Mouse (Mus musculus): ENCODE measurements around the gene Ankrd44. TPM values are rescaled to one million over a fixed set of nuclear protein-coding genes. Genes with fewer than 3 reads are reported as not detected.

Gene Ankrd44
- polyA plus RNA-seq, 1 experiment: 7.1 TPM

DNA sequence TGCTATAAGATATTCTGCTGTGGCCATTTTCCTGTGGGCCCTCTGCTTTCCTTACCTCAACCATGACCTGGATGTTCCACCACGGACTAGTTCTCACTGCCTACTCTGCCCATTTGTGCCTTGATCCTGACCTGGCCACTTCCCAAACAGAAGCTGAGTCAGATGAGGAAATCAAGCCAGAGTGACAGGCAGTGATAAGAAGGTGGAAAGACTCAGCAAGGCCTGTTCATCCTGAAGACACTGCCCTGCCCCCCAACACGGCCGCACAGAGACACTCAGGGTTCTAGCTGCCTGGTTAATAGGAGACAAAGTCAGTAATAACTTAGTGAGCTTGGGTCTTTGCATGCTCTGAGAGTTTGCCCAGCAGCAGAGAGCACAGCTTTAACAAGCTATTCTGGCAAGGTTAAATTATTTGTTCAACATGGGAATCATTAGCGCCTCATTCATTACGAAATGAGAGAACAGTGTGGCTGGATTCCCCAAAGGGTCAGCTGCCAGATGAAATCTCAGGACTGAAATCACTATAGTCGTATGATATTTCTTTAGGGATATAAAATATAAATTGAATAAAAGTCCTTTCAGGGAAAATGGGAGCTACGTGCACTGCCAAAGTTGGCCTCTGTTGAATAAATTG is 136.7 kb downstream of the Ankrd44 start:
- 79% methylated on average over 7 of the region's 7 CpGs for WGBS
- no peak for DNase-seq (ENCODE audit: low read depth, low spot score)

DNA sequence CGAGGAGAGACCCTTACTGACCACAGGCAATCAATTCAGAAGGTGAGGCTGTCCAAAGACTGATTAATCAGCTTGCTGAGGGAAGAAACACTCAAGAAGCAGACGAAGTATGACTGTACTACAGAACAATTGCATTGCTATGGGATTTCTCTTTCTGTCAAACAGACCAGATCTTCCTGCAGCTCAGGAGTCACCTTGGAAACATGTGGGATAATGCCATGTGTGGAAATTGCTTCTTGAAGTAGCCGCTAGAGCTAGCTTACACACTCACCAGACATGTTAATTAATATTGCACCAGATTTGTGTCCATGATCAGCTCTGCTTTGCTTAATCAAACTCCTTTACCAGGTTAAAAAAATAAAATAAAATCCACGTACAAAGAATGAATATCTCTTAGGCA is 137.8 kb downstream of the Ankrd44 start:
- DNase-seq (ENCODE audit: low read depth, low spot score): no peak
- 85% methylated on average over 4 of the region's 4 CpGs for WGBS

DNA sequence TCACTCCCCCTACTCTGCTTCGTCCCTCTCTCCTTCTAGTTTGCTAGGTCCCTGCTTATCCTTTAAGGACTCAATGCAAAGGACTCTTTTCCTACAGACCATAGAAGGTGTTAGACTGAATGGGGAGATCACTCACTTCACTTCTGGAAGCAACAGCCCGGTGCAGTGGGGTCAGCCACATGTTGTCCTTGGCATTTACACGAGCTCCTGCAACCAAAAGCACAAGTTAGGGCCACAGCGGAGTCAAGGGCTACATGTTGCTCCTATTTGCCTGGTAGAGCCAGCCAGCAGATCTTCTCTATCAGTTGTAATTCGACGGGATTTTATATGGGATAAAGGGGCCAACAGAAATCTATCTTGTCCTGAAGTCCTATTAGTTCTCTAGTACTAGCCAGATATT is 148.0 kb downstream of the Ankrd44 start:
- no peak for DNase-seq (ENCODE audit: low read depth, low spot score)
- WGBS: 95% methylated on average over 6 of the region's 6 CpGs

DNA sequence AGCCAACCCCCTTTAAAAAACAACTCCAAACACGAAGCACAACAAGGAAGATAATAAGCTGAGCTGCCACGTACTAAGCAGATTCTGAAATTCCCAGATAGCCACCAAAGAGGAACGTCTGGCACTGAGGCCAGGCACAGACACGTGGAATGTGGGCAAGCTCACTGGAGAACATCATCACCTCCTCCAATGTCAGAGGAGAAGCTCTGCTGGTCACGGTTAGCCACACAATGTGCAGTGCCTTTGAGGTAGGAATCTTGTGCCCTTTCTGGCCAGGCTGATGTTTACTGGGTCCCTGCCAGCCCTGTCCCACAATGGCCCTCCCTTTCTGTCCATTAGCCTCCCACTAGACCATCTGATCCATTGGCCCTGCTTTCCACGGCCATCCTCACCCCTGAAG is 149.1 kb downstream of the Ankrd44 start:
- WGBS: 69% methylated on average over 6 of the region's 6 CpGs

DNA sequence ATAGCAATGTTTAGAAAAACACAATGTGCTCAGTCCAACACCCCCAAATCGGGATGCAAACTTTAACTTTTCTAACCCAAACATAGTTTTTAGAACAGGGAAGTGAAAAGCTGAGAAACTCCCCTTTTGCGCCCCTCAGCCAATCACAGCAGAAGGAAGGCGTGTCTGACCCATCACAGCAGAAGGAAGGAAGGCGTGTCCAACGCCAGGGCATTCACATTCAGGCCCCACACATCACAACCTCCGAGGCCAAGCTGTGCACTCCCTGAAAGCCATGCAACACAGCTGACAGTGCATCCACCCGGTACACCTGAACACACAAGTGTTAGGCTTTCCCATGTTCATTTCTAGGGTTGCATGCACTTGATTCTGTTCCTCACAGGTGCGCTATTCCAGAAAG is 150.1 kb downstream of the Ankrd44 start:
- WGBS: 63% methylated on average over 8 of the region's 8 CpGs
- DNase-seq (ENCODE audit: low read depth, low spot score): no peak

More for the DNA sequence above, 149.1 kb downstream of the Ankrd44 start:
- no peak for DNase-seq (ENCODE audit: low read depth, low spot score)

DNA sequence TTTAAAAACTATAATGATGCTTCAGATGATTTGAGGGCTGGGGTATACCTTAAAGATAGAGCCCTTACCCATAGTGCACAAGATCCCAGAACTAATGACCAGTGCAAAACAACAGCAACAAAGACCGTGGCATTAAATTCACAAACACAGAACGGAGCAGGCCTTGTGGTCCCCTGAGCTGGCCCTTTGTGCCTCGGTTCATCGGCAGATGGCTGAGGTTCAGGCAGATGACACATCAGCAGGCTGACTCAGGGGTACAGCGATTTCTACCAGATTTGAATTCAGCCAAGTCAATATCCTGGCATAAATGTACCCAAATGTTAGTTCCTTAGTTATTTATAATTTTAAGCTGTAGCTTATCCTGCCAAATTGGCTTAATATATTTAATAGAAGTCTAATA is 153.3 kb downstream of the Ankrd44 start:
- DNase-seq (ENCODE audit: low read depth, low spot score): no peak
- WGBS: 89% methylated on average over 5 of the region's 5 CpGs

DNA sequence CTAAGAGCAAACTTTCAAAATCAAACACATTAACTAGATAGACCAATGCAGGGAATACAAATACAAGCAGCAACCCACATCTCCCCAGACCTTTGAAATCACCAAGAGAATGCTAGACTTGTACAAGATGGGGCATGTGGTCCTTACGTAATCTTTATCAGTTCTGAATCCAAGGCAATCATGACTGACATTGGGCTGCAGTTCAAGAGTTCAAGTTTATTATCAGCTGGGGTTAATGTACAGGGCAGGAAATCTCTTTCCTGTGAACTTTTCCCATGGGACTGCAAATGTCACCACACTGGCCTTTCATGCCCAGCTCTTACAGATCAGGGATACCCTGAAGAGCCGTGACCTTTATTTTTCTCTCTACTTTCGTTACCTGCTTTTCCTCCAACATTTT is 154.7 kb downstream of the Ankrd44 start:
- WGBS: 93% methylated on average over 3 of the region's 3 CpGs
- no peak for DNase-seq (ENCODE audit: low read depth, low spot score)

DNA sequence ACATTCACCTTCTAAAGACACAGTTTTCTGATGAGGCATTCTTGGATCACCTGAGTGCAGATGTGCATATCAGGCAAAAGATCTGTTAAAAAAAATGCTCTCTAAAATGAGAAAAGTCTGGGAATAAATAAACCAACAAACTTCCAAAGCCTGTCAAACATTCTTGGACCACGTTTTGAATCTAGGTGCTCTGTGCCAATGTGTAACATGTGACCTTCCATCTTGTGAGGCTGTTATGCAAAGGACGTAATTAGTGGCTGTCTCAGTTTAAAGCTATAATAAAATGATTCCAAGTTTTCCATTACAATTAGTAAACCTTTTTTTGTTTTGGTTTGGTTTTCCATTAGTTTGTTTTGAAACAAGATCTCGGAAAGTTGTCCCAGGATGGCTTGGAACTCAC is 159.0 kb downstream of the Ankrd44 start:
- WGBS: 78% methylated on average over 3 of the region's 3 CpGs
- no peak for DNase-seq (ENCODE audit: low read depth, low spot score)

DNA sequence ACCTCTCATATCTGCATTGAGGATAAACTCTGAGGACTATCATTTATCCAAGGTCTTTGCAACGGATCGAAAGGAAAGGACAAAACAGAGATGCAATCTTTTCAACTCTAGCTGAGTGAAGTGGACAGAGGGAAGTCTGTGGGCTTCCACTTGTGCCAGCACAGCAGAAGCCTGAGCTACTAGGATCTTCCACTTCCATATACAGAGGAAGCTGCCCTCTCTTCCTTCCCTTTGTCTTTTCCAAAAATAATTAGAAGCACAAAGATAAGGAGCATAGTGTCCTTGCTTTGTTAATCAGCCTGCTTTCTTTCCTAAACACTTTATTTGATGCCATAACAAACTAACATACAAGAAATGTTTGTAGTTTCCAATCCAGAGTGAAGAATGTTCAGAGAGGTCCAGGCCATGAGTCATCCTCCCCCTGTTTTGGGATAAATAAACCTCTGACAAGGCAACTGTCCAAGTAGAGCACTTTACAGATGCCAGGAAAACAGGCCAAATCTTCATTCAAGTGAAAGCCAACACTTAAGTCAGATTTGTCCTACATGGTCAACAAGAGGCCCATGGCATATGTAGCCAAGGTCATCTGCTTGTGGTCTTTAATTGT is 160.5 kb downstream of the Ankrd44 start:
- DNase-seq (ENCODE audit: low read depth, low spot score): no peak

DNA sequence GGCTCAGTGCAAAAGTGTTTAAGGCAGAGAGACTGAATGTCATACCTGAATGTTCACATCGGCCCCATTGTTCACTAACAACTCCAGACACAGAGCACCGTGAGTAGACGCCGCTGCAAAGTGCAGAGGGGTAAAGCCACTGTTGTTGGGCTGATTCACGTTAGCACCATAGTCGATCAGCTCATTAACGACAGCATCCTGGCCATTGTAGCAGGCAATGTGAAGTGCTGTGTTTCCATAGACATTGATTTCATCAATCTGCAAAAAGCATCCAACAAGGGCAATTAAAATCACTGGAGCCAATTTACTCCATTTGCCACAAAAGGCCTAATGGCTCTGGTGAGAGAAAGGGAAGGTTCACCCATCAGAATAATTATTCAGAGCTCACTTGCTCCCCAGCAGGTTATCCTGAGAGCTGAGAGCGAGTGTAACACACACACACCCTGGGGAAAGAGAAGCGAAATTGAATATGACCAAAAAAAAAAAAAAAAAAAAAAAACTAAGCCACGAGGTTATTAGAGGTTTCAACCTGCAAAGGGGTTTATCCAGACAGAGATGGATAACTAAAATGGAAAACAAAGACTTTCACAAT is 163.9 kb downstream of the Ankrd44 start:
- WGBS: 91% methylated on average over 10 of the region's 10 CpGs
- no peak for DNase-seq (ENCODE audit: low read depth, low spot score)

More for the DNA sequence above, 160.5 kb downstream of the Ankrd44 start:
- WGBS: 67% methylated on average over 2 of the region's 2 CpGs

DNA sequence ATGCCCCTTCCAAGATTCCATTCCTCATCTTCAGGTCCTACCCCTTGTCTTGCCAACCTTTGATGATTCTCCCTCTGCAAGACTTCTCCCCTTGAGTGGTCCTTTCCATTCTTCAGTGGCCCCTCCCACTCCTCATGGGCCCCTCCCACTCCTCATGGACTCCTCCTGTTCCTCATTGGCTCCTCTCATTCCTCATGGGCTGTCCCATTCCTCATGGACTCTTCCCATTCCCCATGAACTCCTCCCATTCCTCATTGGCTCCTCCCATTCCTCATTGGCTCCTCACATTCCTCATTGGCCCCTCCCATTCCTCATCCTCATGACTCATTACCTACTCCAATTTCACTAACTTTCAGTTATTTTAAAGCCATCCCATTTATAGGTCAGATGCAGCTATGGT is 166.3 kb downstream of the Ankrd44 start:
- no peak for DNase-seq (ENCODE audit: low read depth, low spot score)

DNA sequence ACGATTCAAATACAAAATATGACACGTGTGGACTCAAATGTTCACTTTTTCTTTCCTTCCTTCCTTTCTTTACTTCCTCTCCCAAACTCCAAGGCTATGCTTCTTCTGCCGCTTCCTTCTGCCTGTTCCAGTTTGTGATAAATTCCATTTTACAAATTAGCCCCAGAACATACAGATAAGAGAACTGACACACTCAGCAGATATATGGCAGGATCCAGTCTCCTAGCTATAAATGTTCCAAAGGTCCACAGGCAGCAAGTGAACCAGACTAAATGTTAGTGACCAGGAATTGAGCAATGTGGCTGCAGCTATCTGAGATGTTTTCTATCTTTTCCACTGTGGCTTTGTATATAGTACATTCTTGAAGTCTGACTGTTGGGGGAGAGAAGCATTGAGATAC is 168.9 kb downstream of the Ankrd44 start:
- no peak for DNase-seq (ENCODE audit: low read depth, low spot score)
- 65% methylated on average over 3 of the region's 3 CpGs for WGBS

DNA sequence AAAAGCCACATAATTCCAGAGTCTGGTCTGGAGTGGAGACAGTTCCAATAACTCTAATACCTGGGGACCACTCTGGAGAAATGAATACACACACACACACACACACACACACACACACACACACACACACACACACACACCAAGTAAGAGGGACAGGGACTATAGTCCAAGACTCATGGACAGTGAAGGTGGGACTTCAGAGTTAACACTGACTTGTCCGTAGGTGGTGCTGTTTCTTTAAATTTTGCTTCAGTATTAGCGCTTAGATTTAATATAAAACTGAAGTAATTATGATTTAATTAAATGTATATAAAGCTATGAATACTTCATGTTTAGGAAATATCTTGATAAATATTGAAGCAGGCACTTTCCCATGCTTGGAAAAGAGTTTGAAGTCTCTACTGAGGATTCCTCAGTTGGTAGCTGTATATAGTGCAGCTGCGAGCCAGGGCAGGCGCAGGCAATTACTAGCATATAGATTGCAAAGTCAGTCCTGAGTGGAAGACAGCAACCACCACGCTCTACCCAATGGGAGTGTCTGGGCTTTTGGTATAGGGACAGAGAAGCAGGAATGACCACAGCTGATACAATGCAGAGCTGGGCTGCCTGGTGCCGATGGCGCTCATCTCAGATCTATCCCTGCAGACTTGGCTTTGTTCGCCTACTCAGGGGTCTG is 170.4 kb downstream of the Ankrd44 start:
- 85% methylated on average over 8 of the region's 8 CpGs for WGBS
- no peak for DNase-seq (ENCODE audit: low read depth, low spot score)

DNA sequence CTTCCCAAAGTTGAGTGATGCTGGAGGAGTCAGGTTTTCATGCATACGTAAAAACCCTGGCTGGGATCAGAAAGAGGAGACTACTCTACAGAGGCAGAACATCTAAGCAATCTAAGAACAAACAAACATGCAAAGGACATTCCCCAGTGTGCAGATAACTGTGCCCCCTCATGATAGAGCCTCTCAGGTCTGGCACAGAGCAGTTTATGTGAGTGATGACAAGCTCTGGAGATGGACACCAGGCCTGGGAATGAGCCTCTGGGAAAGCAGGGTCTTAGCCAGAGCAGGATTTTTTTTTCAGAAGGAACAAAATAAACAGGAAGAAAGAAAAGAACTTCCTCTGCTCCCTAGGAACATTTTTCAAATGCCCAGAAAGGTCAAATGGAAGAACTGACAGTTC is 176.2 kb downstream of the Ankrd44 start:
- WGBS: 70% methylated on average over 1 of the region's 1 CpGs
- no peak for DNase-seq (ENCODE audit: low read depth, low spot score)

DNA sequence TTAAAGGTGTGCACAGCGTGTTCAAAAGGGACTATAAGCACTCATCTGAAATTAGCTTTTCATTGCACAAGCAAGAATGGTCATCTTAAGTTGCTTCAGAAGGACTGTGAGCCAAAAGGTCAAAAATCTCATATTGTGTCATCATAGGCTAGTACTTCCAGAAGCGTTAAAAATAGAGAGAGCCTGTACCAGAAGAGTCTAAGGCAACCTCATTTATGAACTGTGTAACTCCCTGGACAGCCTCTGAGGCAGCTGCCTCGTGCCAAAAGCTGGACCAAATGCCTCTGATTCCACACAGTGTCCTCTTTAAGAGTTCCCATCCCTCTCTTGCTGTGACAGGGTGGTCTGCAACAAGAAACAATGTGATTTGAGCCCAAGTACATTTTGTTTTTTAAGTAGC is 176.7 kb downstream of the Ankrd44 start:
- 75% methylated on average over 3 of the region's 3 CpGs for WGBS

DNA sequence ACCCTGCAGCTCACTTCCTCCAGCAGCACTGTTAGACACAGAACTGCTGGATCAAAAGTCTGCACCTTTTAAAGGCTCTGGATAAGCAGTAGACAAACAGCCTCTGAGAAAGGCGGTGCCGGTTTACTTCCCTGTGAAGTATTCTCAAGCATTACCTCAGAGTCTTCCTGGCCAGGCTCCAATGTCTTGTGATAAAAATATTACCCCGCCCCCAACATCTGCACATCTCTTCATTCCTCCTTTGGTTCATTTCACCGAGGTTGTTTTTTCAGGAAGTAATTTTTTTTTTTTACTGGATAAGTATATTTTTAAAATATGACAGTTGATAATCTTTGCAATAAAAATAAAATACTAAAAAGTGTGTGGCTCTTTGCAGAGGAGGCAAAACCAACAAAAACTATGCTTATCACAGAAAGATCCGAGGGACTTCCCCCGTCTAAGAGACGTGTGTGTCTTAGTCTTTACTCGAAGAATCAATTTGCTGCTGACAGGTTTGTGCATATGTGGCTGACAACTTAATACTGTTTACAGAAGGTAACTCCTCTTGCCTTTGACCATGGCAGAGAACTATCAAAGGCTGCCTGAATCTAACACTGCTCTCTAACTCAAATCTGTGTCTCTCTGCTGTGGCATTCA is 178.3 kb downstream of the Ankrd44 start:
- peak; percentile 31 for DNase-seq (ENCODE audit: low read depth, low spot score)
- WGBS: 14% methylated on average over 8 of the region's 8 CpGs

More for the DNA sequence above, 176.7 kb downstream of the Ankrd44 start:
- no peak for DNase-seq (ENCODE audit: low read depth, low spot score)

DNA sequence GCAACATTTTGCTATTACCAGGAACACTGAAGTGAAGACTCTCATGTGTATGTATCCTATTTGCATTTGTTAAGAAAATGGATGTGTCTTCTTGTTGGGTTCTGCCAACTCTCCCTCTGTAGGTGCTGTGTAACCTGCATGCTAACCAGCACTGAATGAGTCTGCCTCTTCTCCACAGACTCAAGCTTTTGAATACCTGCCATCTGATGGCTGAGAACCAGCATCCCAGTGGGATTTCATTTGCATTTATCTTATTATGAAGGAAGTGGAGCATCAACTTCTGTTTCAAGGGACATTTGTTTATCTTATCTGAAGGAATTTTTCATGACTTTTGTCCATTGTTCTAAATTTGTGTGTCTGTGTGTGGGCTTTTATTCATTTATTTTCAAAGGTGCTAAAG is 180.5 kb downstream of the Ankrd44 start:
- DNase-seq (ENCODE audit: low read depth, low spot score): no peak

DNA sequence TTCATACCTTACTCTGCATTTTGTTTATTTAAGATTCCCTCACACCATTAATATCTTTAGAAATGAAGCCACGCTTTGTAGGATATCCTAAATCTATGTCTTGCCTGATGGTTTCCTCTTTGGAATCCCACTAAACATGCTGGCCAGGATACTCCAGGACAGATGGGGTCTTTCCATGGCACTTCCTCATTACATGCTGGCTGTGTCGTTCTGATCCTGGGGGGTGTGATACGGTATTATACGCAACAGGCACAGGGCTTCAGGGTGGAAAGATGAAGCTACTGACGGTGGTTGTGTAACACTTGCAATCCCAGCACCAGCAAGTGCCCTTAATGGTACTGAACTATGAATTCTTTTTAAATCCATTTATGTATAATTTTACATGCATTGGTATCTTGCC is 182.0 kb downstream of the Ankrd44 start:
- WGBS: 84% methylated on average over 5 of the region's 5 CpGs

DNA sequence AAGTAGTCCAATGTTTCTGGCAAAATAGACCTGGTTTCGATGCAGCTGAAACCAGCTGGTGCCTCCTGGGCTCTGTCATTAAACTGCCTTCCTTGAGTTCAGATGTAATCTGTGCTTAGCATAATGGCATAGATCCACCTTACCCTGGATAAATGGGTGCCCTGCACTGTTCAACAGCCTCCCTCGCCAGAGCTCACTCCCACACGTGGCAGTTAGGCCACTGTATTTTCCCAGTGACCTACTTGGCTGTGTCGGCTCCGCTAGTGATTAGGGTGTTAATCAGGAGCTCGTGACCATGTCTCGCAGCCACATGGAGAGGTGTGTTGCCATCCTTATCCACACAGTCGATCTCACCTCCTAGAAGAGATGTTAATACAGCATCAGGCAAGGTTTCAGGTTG is 183.1 kb downstream of the Ankrd44 start:
- no peak for DNase-seq (ENCODE audit: low read depth, low spot score)
- 86% methylated on average over 8 of the region's 8 CpGs for WGBS

More for the DNA sequence above, 182.0 kb downstream of the Ankrd44 start:
- DNase-seq (ENCODE audit: low read depth, low spot score): no peak

DNA sequence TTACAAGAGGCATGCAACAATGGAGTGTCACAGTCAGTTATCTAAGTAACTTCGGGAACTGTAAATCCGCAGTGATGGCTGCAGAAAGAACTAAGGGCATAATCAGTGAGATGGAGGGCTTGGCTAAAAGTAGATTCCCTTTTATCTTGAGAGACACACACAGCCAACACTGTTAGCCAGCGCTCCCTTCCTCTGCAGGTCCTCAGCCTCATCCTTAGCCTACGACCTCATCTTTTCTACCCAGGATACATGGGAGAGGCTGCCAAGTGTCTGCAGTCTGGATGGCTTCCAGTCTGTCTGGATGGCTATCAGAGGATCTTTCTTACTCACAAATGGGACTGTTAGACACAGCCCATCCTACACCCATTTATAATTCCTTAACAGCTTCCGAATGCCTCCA is 185.3 kb downstream of the Ankrd44 start:
- no peak for DNase-seq (ENCODE audit: low read depth, low spot score)
- 82% methylated on average over 5 of the region's 5 CpGs for WGBS

Measured in large intestine, adult 2 months (tissue).